Mouse (Mus musculus): ENCODE data around the gene Pip5kl1. TPM values are rescaled to one million over a fixed set of nuclear protein-coding genes. Genes with fewer than 3 reads are reported as not detected.

Pip5kl1 gene
- total and polyA plus RNA-seq, 2 experiments from 2014 or later = 16.5 to 19.3 TPM

- H3K4me1 ChIP-seq (ENCODE audit: insufficient read depth, low read length) = peaks cover 16% of the 10 kb centered on the region
- no peak for ATAC-seq (ENCODE audit: low FRiP score)
- H3K4me2 ChIP-seq (ENCODE audit: low read depth, low read length, poor library complexity, severe bottlenecking) = no peak overlapping the region
- DNase-seq (ENCODE audit: low spot score) = no peak
- no peak overlapping the region for H3K4me3 ChIP-seq (ENCODE audit: low read depth, low read length)
- TF ChIP-seq CTCF (IDR thresholded peaks at IDR 0.05) = no peak
- H3K27me3 ChIP-seq (ENCODE audit: insufficient read depth, low read length) = no peaks in the 10 kb centered on the region
- H3K36me3 ChIP-seq (ENCODE audit: insufficient read depth, low read length) = 0 out of 2 replicates have a peak, but pooled peaks cover 3% of the 10 kb centered on the region
- 87% methylated on average over 7 of the region's 7 CpGs for WGBS
- H3K9me3 ChIP-seq (ENCODE audit: low read length) = no peaks in the 10 kb centered on the region
- no peak overlapping the region for H3K9ac ChIP-seq (replicated peaks; ENCODE audit: low read length, poor library complexity, severe bottlenecking)
- H3K27ac ChIP-seq (ENCODE audit: low read depth, low read length) = no peak overlapping the region
Observed at GRCm38 (mm10) chr2:32585149-32585714, 10.6 kb downstream of the Pip5kl1 start.

GRCm38 (mm10) chr2:32586871-32587351, 12.3 kb downstream of the Pip5kl1 start, which contains the start of gene St6galnac4:
St6galnac4 (plus strand) TSS chr2:32587095.
- no peaks in the 10 kb centered on the region for H3K27me3 ChIP-seq (ENCODE audit: insufficient read depth, low read length)
- 0 out of 2 replicates have a peak, but pooled peaks cover 6% of the 10 kb centered on the region for H3K36me3 ChIP-seq (ENCODE audit: insufficient read depth, low read length)
- DNase-seq (ENCODE audit: low spot score) = peak; percentile 95
- WGBS = under 1% methylated on average over 36 of the region's 38 CpGs
- peak within 1 kb of the TSS; percentile 54 for H3K4me2 ChIP-seq (ENCODE audit: low read depth, low read length, poor library complexity, severe bottlenecking)
- H3K9me3 ChIP-seq (ENCODE audit: low read length) = no peaks in the 10 kb centered on the region
- peak within 1 kb of the TSS; percentile 32; the same call in 1 of the 2 replicates for H3K27ac ChIP-seq (ENCODE audit: low read depth, low read length)
- peaks cover 16% of the 10 kb centered on the region for H3K4me1 ChIP-seq (ENCODE audit: insufficient read depth, low read length)
- peak; percentile 69 for TF ChIP-seq CTCF (IDR thresholded peaks at IDR 0.05)
- peak within 1 kb of the TSS; percentile 61 for H3K4me3 ChIP-seq (ENCODE audit: low read depth, low read length)
- peak; percentile 72 for ATAC-seq (ENCODE audit: low FRiP score)
- H3K9ac ChIP-seq (replicated peaks; ENCODE audit: low read length, poor library complexity, severe bottlenecking) = peak within 1 kb of the TSS; percentile 64

GRCm38 (mm10) chr2:32587731-32588321, 13.2 kb downstream of the Pip5kl1 start:
- WGBS = 54% methylated on average over 9 of the region's 9 CpGs
- H3K9me3 ChIP-seq (ENCODE audit: low read length) = no peaks in the 10 kb centered on the region
- TF ChIP-seq CTCF (IDR thresholded peaks at IDR 0.05) = no peak
- H3K27me3 ChIP-seq (ENCODE audit: insufficient read depth, low read length) = no peaks in the 10 kb centered on the region
- H3K4me3 ChIP-seq (ENCODE audit: low read depth, low read length) = peak overlapping the region; percentile 61
- H3K36me3 ChIP-seq (ENCODE audit: insufficient read depth, low read length) = peaks cover 11% of the 10 kb centered on the region; the same call in 1 of the 2 replicates
- peak overlapping the region; percentile 54 for H3K4me2 ChIP-seq (ENCODE audit: low read depth, low read length, poor library complexity, severe bottlenecking)
- DNase-seq (ENCODE audit: low spot score) (no peak), ATAC-seq (ENCODE audit: low FRiP score) (no peak)
- peaks cover 16% of the 10 kb centered on the region for H3K4me1 ChIP-seq (ENCODE audit: insufficient read depth, low read length)
- no peak overlapping the region for H3K27ac ChIP-seq (ENCODE audit: low read depth, low read length)
- peak overlapping the region; percentile 64; the same call in 1 of the 2 replicates for H3K9ac ChIP-seq (replicated peaks; ENCODE audit: low read length, poor library complexity, severe bottlenecking)

GRCm38 (mm10) chr2:32589213-32589795, 14.7 kb downstream of the Pip5kl1 start:
- H3K27ac ChIP-seq (ENCODE audit: low read depth, low read length) = no peak overlapping the region

GRCm38 (mm10) chr2:32590224-32590623, 15.6 kb downstream of the Pip5kl1 start:
- WGBS = 84% methylated on average over 10 of the region's 10 CpGs
- Histone ChIP-seq H3K9me3 (ENCODE audit: low read length) (no peaks in the 10 kb centered on the region), H3K27me3 (ENCODE audit: insufficient read depth, low read length) (no peaks in the 10 kb centered on the region), H3K9ac (replicated peaks; ENCODE audit: low read length, poor library complexity, severe bottlenecking) (no peak overlapping the region), H3K4me2 (ENCODE audit: low read depth, low read length, poor library complexity, severe bottlenecking) (no peak overlapping the region), H3K4me3 (ENCODE audit: low read depth, low read length) (no peak overlapping the region), H3K27ac (ENCODE audit: low read depth, low read length) (no peak overlapping the region), H3K4me1 (ENCODE audit: insufficient read depth, low read length) (peaks cover 16% of the 10 kb centered on the region), H3K36me3 (ENCODE audit: insufficient read depth, low read length) (peaks cover 28% of the 10 kb centered on the region)
- TF ChIP-seq CTCF (IDR thresholded peaks at IDR 0.05) = no peak
- ATAC-seq (ENCODE audit: low FRiP score) (no peak), DNase-seq (ENCODE audit: low spot score) (no peak)

More at GRCm38 (mm10) chr2:32589213-32589795, 14.7 kb downstream of the Pip5kl1 start:
- Histone ChIP-seq H3K36me3 (ENCODE audit: insufficient read depth, low read length) (peaks cover 20% of the 10 kb centered on the region), H3K27me3 (ENCODE audit: insufficient read depth, low read length) (no peaks in the 10 kb centered on the region), H3K4me3 (ENCODE audit: low read depth, low read length) (no peak overlapping the region), H3K4me2 (ENCODE audit: low read depth, low read length, poor library complexity, severe bottlenecking) (no peak overlapping the region), H3K9me3 (ENCODE audit: low read length) (no peaks in the 10 kb centered on the region), H3K4me1 (ENCODE audit: insufficient read depth, low read length) (peaks cover 16% of the 10 kb centered on the region), H3K9ac (replicated peaks; ENCODE audit: low read length, poor library complexity, severe bottlenecking) (no peak overlapping the region)
- WGBS = 63% methylated on average over 11 of the region's 11 CpGs
- ATAC-seq (ENCODE audit: low FRiP score) (no peak), DNase-seq (ENCODE audit: low spot score) (peak; percentile 66)
- no peak for TF ChIP-seq CTCF (IDR thresholded peaks at IDR 0.05)

DNA sequence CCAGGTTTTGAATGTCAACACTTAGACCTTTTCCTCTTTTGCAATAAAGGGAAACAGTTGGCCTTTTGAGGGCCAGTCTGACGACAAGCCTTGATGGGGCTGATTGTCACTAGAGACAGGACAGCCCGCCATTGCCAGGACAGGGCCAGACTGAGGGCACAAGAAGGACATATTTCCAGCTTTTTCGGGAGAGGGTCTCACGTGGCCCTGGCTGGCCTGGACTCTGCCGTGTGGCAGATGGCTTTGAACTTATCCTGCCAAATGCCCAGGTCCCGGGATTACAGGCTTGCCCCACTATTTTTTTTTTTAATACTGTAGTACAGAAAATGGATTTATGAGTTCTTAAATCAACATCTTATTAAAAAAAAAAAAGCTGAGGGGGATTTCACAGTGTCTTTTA, 16.7 kb downstream of the Pip5kl1 start:
- peaks cover 15% of the 10 kb centered on the region for H3K4me1 ChIP-seq (ENCODE audit: insufficient read depth, low read length)
- no peak for TF ChIP-seq CTCF (IDR thresholded peaks at IDR 0.05)
- no peak for ATAC-seq (ENCODE audit: low FRiP score)
- 73% methylated on average over 6 of the region's 6 CpGs for WGBS
- H3K27me3 ChIP-seq (ENCODE audit: insufficient read depth, low read length) = no peaks in the 10 kb centered on the region
- H3K27ac ChIP-seq (ENCODE audit: low read depth, low read length) = no peak overlapping the region
- H3K9me3 ChIP-seq (ENCODE audit: low read length) = no peaks in the 10 kb centered on the region
- no peak for DNase-seq (ENCODE audit: low spot score)
- peaks cover 35% of the 10 kb centered on the region for H3K36me3 ChIP-seq (ENCODE audit: insufficient read depth, low read length)
- H3K9ac ChIP-seq (replicated peaks; ENCODE audit: low read length, poor library complexity, severe bottlenecking) = no peak overlapping the region
- H3K4me2 ChIP-seq (ENCODE audit: low read depth, low read length, poor library complexity, severe bottlenecking) = no peak overlapping the region
- H3K4me3 ChIP-seq (ENCODE audit: low read depth, low read length) = no peak overlapping the region

All from midbrain, postnatal 0 days (tissue).